Mouse (Mus musculus) thymus, postnatal 36 days (tissue): Measurements from ENCODE around the gene Atxn1.
A peak's percentile ranks its signal among the peaks of the same experiment; 100 is the strongest.

Experiments
- DNase-seq, 2 experiments: peaks; one replicate each; pipeline ENCODE4 v3.0.0; 2022; ENCODE audit warnings: mixed read lengths in 2 of 2

Atxn1 gene

GRCm38 (mm10) chr13:45964853-45965593 lies at the start of gene Atxn1:
Gene Atxn1, minus strand, starts transcription at chr13:45965008.
- peak; percentile 44 to 59 for DNase-seq

- DNase-seq, result no peak
Measured at GRCm38 (mm10) chr13:46011232-46011631, 46.4 kb upstream of the Atxn1 start.

GRCm38 (mm10) chr13:46010075-46010474 lies 45.3 kb upstream of the Atxn1 start:
- DNase-seq, result no peak

GRCm38 (mm10) chr13:46008831-46009666 lies 44.2 kb upstream of the Atxn1 start:
- DNase-seq, result no peak

GRCm38 (mm10) chr13:46006211-46007102 lies 41.6 kb upstream of the Atxn1 start:
- no peak for DNase-seq

- DNase-seq, result no peak
Measured at GRCm38 (mm10) chr13:46005656-46006055, 40.8 kb upstream of the Atxn1 start.

GRCm38 (mm10) chr13:46001356-46001755 lies 36.5 kb upstream of the Atxn1 start:
- no peak for DNase-seq

GRCm38 (mm10) chr13:45992953-45993352 lies 28.1 kb upstream of the Atxn1 start:
- no peak for DNase-seq

- DNase-seq, result no peak
Measured at GRCm38 (mm10) chr13:45990486-45990885, 25.7 kb upstream of the Atxn1 start.

- no peak for DNase-seq
Measured at GRCm38 (mm10) chr13:45979246-45979645, 14.4 kb upstream of the Atxn1 start.

GRCm38 (mm10) chr13:45976894-45977293 lies 12.1 kb upstream of the Atxn1 start:
- peak; percentile 42 to 47 for DNase-seq

- DNase-seq, result no peak
Measured at GRCm38 (mm10) chr13:45974651-45975050, 9.8 kb upstream of the Atxn1 start.

- no peak for DNase-seq
Measured at GRCm38 (mm10) chr13:45973972-45974490, 9.2 kb upstream of the Atxn1 start.

GRCm38 (mm10) chr13:45970920-45971536 lies 6.2 kb upstream of the Atxn1 start:
- no peak for DNase-seq

GRCm38 (mm10) chr13:45968206-45968605 lies 3.4 kb upstream of the Atxn1 start:
- DNase-seq, result no peak

GRCm38 (mm10) chr13:45967371-45967770 lies 2.6 kb upstream of the Atxn1 start:
- DNase-seq, result no peak

GRCm38 (mm10) chr13:45966586-45966985 lies 1.8 kb upstream of the Atxn1 start:
- no peak for DNase-seq

- peak; percentile 11 to 13 for DNase-seq
Measured at GRCm38 (mm10) chr13:45965594-45966432, 1.0 kb upstream of the Atxn1 start.

- peak; percentile 55 to 67 for DNase-seq
Measured at GRCm38 (mm10) chr13:45964331-45964852, 416 bp downstream of the Atxn1 start.

- DNase-seq, result peak; percentile 69 to 75
Measured at GRCm38 (mm10) chr13:45963497-45964330, 1.1 kb downstream of the Atxn1 start.
